Mouse (Mus musculus) CD4-positive, CD25-positive, alpha-beta regulatory T cell, adult 4 months (primary cell): ENCODE data around the gene Hoxd1. TPM values are rescaled to one million over a fixed set of nuclear protein-coding genes. Genes with fewer than 3 reads are reported as not detected.

Experiments
- ATAC-seq: one replicate; pipeline ENCODE4 v1.8.0; 2017
- polyA plus RNA-seq, 2 experiments: library from polyadenylated mRNA; unstranded; fragments of 100-300 nt; shearing (Covaris generic); gene quantifications; one replicate each; pipeline ENCODE4 v1.2.1; 2017

The Hoxd1 gene
- polyA plus RNA-seq, 2 experiments from 2014 or later, result not detected

DNA sequence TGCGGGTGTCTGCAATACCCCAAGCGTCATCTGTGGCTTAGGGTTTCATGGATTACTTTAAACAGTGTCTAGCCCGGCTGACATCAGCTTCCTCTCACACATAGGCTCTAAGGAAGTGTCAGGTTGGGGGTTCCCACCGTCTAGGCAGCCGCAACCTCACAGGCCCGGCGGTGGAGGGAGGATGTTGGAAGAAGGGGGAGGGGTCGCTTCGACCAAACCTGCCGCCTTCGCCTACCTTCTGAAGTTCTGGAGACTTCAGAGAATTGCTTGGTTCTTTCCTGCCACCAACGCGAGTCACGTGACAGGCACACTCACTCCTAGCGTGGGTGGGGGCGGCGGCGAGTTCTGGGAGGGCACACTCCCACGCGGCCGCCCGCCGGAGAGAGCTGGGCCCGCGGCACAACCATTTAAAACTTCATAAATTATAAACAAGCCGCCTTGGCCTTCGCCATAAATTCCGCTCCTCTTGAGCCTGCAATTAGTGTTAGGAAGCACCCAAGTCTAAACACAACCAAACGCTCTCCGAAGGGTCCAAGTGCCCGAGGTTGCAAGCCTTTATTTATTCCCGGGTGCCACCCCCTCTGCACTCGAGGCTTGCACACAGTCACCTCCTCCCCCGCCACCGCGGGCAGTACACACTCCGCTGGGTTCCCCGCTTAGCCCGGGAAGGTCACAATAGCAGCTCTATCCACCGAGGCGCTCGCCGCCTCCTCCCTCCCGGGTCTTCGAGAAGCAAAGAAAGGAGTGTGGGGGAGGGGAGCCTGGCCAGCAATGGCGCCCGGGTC is 13.3 kb upstream of the Hoxd1 start:
- peak; percentile 85 for ATAC-seq

- ATAC-seq, result no peak
These were observed 12.0 kb upstream of the Hoxd1 start for GRCm38 (mm10) chr2:74750731-74751250.

- no peak for ATAC-seq
These were observed 10.9 kb upstream of the Hoxd1 start for GRCm38 (mm10) chr2:74751861-74752260.

- ATAC-seq, result no peak
These were observed 10.2 kb upstream of the Hoxd1 start for GRCm38 (mm10) chr2:74752431-74753174.

DNA sequence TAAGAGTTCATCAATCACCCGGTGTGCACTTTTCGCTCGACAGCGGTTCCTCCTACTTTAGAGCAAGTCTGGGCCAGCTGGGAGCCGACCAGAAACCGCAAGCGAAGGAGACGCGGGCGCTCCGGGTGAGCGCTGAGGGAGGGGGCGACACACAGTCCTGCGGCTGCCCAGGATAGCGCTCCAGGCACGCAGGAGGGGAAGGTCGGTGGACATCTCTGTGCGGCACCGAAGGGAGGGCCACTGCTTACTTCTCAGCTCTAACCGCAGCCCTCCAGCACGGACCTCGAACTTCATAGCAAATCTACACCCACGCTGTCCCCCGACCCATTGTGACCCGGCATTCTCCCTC is 9.6 kb upstream of the Hoxd1 start:
- ATAC-seq, result no peak

- ATAC-seq, result no peak
These were observed 9.1 kb upstream of the Hoxd1 start for GRCm38 (mm10) chr2:74753711-74754110.

GRCm38 (mm10) chr2:74760146-74760545 is 2.6 kb upstream of the Hoxd1 start:
- ATAC-seq, result no peak

- ATAC-seq, result no peak
These were observed 839 bp upstream of the Hoxd1 start for GRCm38 (mm10) chr2:74761941-74762340.

GRCm38 (mm10) chr2:74763245-74763735 is 510 bp downstream of the Hoxd1 start:
- no peak for ATAC-seq

GRCm38 (mm10) chr2:74763976-74764375 is 1.2 kb downstream of the Hoxd1 start:
- ATAC-seq, result no peak

- no peak for ATAC-seq
These were observed 11.6 kb downstream of the Hoxd1 start for GRCm38 (mm10) chr2:74774359-74774758.

DNA sequence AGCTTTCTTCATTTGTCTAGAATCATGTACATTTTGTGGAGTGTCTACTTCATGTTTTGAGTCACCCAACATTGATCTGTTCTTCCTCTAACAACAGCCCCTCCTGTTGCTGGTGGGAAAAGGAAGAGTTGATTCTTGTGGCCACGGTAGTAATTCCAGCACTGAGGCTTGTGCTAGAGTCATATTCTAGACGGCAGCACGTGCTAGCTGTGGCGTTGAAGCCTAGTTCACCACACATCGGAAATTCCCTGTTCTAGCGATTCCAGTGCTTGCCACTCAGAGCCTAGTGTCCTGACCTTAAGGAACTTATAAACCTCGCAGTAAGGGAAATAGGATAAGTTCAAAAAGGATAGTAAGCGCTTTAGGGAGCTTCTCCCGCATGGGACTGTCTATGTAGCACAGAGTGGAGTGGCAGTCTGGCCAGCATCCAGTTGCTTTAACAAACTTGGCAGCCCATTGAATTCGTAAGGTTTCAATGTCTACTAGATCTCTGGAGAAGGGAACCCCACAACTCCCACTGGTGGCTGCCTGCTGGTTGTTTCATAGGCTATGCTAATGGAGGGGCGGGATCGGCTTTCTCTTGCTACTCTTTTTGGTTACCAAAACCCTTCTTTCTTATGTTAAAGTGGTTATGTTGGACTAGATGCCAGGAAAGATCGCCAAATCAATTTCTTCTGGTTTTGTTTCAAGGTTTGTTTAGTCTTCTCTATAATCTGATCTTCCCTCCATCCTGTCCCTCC is 14.9 kb downstream of the Hoxd1 start:
- no peak for ATAC-seq

DNA sequence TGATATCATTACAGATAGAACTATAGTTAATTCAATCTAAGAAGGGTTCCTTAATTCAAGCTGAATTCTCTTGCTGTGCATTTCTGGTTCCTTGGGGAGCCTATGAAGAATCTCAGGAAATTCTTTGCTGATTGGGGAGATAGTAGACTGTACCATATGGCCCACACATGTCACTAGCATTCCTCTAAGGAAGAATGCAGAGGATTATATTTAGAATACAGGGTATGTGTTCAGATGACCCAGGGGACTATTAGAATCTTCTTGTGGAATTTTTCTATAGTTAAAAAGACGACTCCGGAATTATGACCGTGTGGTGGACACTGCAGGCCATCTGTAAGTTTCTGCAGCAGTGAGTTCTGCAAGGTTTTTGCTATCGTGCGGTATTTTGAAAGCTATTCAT is 18.6 kb downstream of the Hoxd1 start:
- no peak for ATAC-seq

DNA sequence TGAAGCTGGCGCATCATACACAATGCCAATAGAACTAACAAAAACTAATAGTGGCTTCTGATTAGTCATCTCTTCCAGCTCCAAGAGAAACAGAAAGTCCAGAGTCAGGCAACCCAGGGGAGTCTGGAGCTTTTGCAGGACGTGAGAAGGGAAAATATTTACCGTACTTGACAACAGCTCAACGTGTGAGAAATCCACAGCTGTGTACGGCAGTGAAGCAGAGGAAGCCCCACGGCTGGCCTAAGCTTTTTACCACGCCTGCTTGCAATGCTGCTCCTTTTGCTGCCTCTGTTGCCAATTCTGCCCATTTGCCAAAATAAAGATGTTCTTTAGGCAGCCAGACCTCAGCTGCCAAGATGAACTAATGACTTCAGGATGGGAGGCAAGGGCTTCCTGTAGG is 32.8 kb downstream of the Hoxd1 start:
- no peak for ATAC-seq

DNA sequence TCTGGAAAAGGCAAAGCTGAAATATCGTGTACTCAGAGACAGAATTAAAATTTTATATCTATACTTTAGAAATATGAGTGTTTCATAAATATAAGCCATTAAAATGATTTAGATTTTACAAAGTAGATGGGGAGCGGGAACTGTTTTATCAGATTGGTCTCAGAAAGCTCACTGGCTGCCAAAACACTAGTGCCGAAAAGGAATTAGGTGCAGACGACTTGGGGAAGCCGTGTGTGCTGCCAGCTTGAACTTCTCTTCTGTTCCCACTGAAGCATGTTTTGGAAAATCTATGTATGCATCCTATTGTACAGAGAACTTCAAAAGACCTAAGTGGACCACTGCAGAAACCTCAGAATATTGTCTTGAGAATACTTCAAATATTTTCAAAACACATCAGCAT is 45.7 kb downstream of the Hoxd1 start:
- ATAC-seq, result no peak

Other genes with a start within 250 kb of the Hoxd1 start
- gene Lnpk, start 183.5 kb upstream of the Hoxd1 start, polyA plus RNA-seq, result 10 to 100 TPM; 26.9 to 29.3 TPM
- gene Evx2, start 103.4 kb upstream of the Hoxd1 start, polyA plus RNA-seq, result not detected
- gene Hoxd13, start 94.7 kb upstream of the Hoxd1 start, polyA plus RNA-seq, result not detected
- gene Hoxd12, start 88.0 kb upstream of the Hoxd1 start, polyA plus RNA-seq, result not detected
- not detected for gene Hoxd11, start 83.4 kb upstream of the Hoxd1 start, polyA plus RNA-seq
- gene Hoxd10, start 71.1 kb upstream of the Hoxd1 start, polyA plus RNA-seq, result not detected
- gene Hoxd9, start 65.3 kb upstream of the Hoxd1 start, polyA plus RNA-seq, result not detected
- gene Hoxd8, start 58.4 kb upstream of the Hoxd1 start, polyA plus RNA-seq, result not detected
- gene Hoxd3, start 51.1 kb upstream of the Hoxd1 start, polyA plus RNA-seq, result not detected
- not detected for gene Hoxd4, start 51.1 kb upstream of the Hoxd1 start, polyA plus RNA-seq
- not detected for gene Gm28230, start 36.3 kb upstream of the Hoxd1 start, polyA plus RNA-seq
- gene Mtx2, start 62.8 kb downstream of the Hoxd1 start, polyA plus RNA-seq, result 10 to 100 TPM; 12.1 to 16.8 TPM